Mouse (Mus musculus) neural tube, embryonic 11.5 days (tissue): Measurements from ENCODE around the gene Olfr920. TPM values are rescaled to one million over a fixed set of nuclear protein-coding genes. Genes with fewer than 3 reads are reported as not detected.

Experiments used
- ATAC-seq: fragments of 200-750 bp; cut with Nextera tagmentation; 2 replicates; pipeline ENCODE4 v1.8.0; 2017; ENCODE audit warnings: moderate number of reproducible peaks, mild to moderate bottlenecking, moderate TSS enrichment, moderate library complexity; ENCODE audit not compliant: insufficient read depth, low FRiP score, low TSS enrichment
- DNase-seq: peaks from one replicate; pipeline ENCODE4 v3.0.0-alpha.2; 2015; ENCODE audit warnings: low spot score
- H3K27ac ChIP-seq: fragments of 300-500 bp; sonication (generic); 2 replicates; pipeline ENCODE4 v1.5.1; 2014; ENCODE audit warnings: low read depth, mild to moderate bottlenecking, low read length
- H3K27me3 ChIP-seq: fragments of 300-500 bp; sonication (generic); 2 replicates; pipeline ENCODE4 v1.6.1; 2014; ENCODE audit warnings: mild to moderate bottlenecking, low read length, mixed read lengths; ENCODE audit not compliant: control insufficient read depth, insufficient read depth
- H3K36me3 ChIP-seq: fragments of 300-500 bp; sonication (generic); 2 replicates; pipeline ENCODE4 v1.6.1; 2014; ENCODE audit warnings: mild to moderate bottlenecking, low read length, moderate library complexity, mixed read lengths; ENCODE audit not compliant: control insufficient read depth, insufficient read depth
- H3K4me1 ChIP-seq: fragments of 300-500 bp; sonication (generic); 2 replicates; pipeline ENCODE4 v1.6.1; 2014; ENCODE audit warnings: low read length, mixed read lengths; ENCODE audit not compliant: control insufficient read depth, insufficient read depth
- H3K4me2 ChIP-seq: fragments of 300-500 bp; sonication (generic); 2 replicates; pipeline ENCODE4 v1.6.1; 2014; ENCODE audit warnings: low read depth, mild to moderate bottlenecking, moderate library complexity
- H3K4me3 ChIP-seq: fragments of 300-500 bp; sonication (generic); 2 replicates; pipeline ENCODE4 v1.5.1; 2014; ENCODE audit warnings: low read depth, low read length
- H3K9ac ChIP-seq: fragments of 300-500 bp; sonication (generic); 2 replicates; pipeline ENCODE4 v1.6.1; 2014; ENCODE audit warnings: mild to moderate bottlenecking, low read length
- H3K9me3 ChIP-seq: fragments of 300-500 bp; sonication (generic); 2 replicates; pipeline ENCODE4 v1.6.1; 2016; ENCODE audit warnings: low read length; ENCODE audit not compliant: control insufficient read depth
- WGBS: fragments of 180-500 bp; shearing (Covaris S2); extraction: QIAGEN DNeasy Blood & Tissue Kit; methylation state at CpG from one replicate; pipeline ENCODE4 v1.1.7; 2014; 5-methylcytosine and 5-hydroxymethylcytosine counted together
- polyA plus RNA-seq: library from polyadenylated mRNA; unstranded; fragments of >200 nt; fragmentation: Nextera tagmentation; extraction: Ambion mirVana; gene quantifications from 2 replicates; pipeline ENCODE4 v1.2.1, GENCODE M21; 2014

Gene Olfr920
- not detected in 2 replicates for polyA plus RNA-seq

GRCm38 (mm10) chr9:38751999-38752398, at the start of gene Olfr920:
TSS of gene Olfr920 (plus strand) at chr9:38752299.
- no peak for ATAC-seq
- Histone ChIP-seq H3K9me3 (no peaks in the 10 kb centered on the region), H3K4me2 (no peak within 1 kb of the TSS), H3K9ac (no peak within 1 kb of the TSS), H3K4me1 (no peaks in the 10 kb centered on the region), H3K27ac (no peak within 1 kb of the TSS), H3K36me3 (no peaks in the 10 kb centered on the region), H3K27me3 (no peaks in the 10 kb centered on the region), H3K4me3 (no peak within 1 kb of the TSS)
- 88% methylated on average over 1 of the region's 1 CpGs for WGBS
- no peak for DNase-seq

- no peak within 1 kb of the TSS for H3K27ac ChIP-seq
These were observed 34.0 kb upstream of the Olfr920 start, which contains the start of gene Vwa5a for GRCm38 (mm10) chr9:38718102-38718501. TSS of gene Vwa5a (plus strand) at chr9:38718268.

GRCm38 (mm10) chr9:38718927-38719441, 33.1 kb upstream of the Olfr920 start:
- no peaks in the 10 kb centered on the region for H3K27me3 ChIP-seq
- 3% methylated on average over 3 of the region's 3 CpGs for WGBS
- ATAC-seq, result peak; percentile 51
- H3K36me3 ChIP-seq, result no peaks in the 10 kb centered on the region
- H3K4me2 ChIP-seq, result peak overlapping the region; percentile 54
- H3K9ac ChIP-seq, result no peak overlapping the region
- peak overlapping the region; percentile 37 for H3K4me3 ChIP-seq
- H3K27ac ChIP-seq, result no peak overlapping the region
- H3K4me1 ChIP-seq, result no peaks in the 10 kb centered on the region
- no peaks in the 10 kb centered on the region for H3K9me3 ChIP-seq
- DNase-seq, result no peak

More at GRCm38 (mm10) chr9:38718102-38718501, 34.0 kb upstream of the Olfr920 start, which contains the start of gene Vwa5a:
- WGBS, result 9% methylated on average over 4 of the region's 4 CpGs
- DNase-seq (peak; percentile 23), ATAC-seq (0 out of 2 replicates have a peak, but pooled peaks have one; percentile 28)
- H3K4me2 ChIP-seq, result peak within 1 kb of the TSS; percentile 54
- H3K27me3 ChIP-seq, result no peaks in the 10 kb centered on the region
- no peaks in the 10 kb centered on the region for H3K9me3 ChIP-seq
- H3K36me3 ChIP-seq, result no peaks in the 10 kb centered on the region
- H3K9ac ChIP-seq, result peak within 1 kb of the TSS; percentile 23; the same call in 1 of the 2 replicates
- peak within 1 kb of the TSS; percentile 37 for H3K4me3 ChIP-seq
- H3K4me1 ChIP-seq, result no peaks in the 10 kb centered on the region

GRCm38 (mm10) chr9:38724044-38724443, 28.1 kb upstream of the Olfr920 start:
- H3K36me3 ChIP-seq, result no peaks in the 10 kb centered on the region
- no peak for ATAC-seq
- no peak for DNase-seq
- H3K9me3 ChIP-seq, result no peaks in the 10 kb centered on the region
- WGBS, result 100% methylated on average over 1 of the region's 1 CpGs
- H3K4me3 ChIP-seq, result no peak overlapping the region
- no peak overlapping the region for H3K27ac ChIP-seq
- no peak overlapping the region for H3K9ac ChIP-seq
- no peaks in the 10 kb centered on the region for H3K27me3 ChIP-seq
- no peak overlapping the region for H3K4me2 ChIP-seq
- H3K4me1 ChIP-seq, result no peaks in the 10 kb centered on the region

- Histone ChIP-seq H3K9me3 (no peaks in the 10 kb centered on the region), H3K4me3 (no peak overlapping the region), H3K4me1 (no peaks in the 10 kb centered on the region), H3K27me3 (no peaks in the 10 kb centered on the region), H3K4me2 (no peak overlapping the region), H3K27ac (no peak overlapping the region), H3K9ac (no peak overlapping the region), H3K36me3 (no peaks in the 10 kb centered on the region)
- DNase-seq, result no peak
- 79% methylated on average over 3 of the region's 3 CpGs for WGBS
- no peak for ATAC-seq
These were observed 23.9 kb upstream of the Olfr920 start for GRCm38 (mm10) chr9:38728218-38728617.

GRCm38 (mm10) chr9:38741408-38741807, 10.7 kb upstream of the Olfr920 start:
- no peak overlapping the region for H3K4me2 ChIP-seq
- no peak overlapping the region for H3K9ac ChIP-seq
- no peak overlapping the region for H3K27ac ChIP-seq
- ATAC-seq (no peak), DNase-seq (no peak)
- H3K4me1 ChIP-seq, result no peaks in the 10 kb centered on the region
- no peaks in the 10 kb centered on the region for H3K9me3 ChIP-seq
- no peaks in the 10 kb centered on the region for H3K36me3 ChIP-seq
- WGBS, result 84% methylated on average over 1 of the region's 1 CpGs
- H3K4me3 ChIP-seq, result no peak overlapping the region
- no peaks in the 10 kb centered on the region for H3K27me3 ChIP-seq

GRCm38 (mm10) chr9:38744619-38745315, 7.3 kb upstream of the Olfr920 start:
- H3K27ac ChIP-seq, result no peak overlapping the region
- no peaks in the 10 kb centered on the region for H3K4me1 ChIP-seq
- H3K36me3 ChIP-seq, result no peaks in the 10 kb centered on the region
- DNase-seq, result no peak
- H3K27me3 ChIP-seq, result no peaks in the 10 kb centered on the region
- ATAC-seq, result no peak
- no peak overlapping the region for H3K4me2 ChIP-seq
- H3K9ac ChIP-seq, result no peak overlapping the region
- no peak overlapping the region for H3K4me3 ChIP-seq
- no peaks in the 10 kb centered on the region for H3K9me3 ChIP-seq
- WGBS, result 92% methylated on average over 4 of the region's 4 CpGs

- Histone ChIP-seq H3K27me3 (no peaks in the 10 kb centered on the region), H3K36me3 (no peaks in the 10 kb centered on the region), H3K9me3 (no peaks in the 10 kb centered on the region), H3K4me1 (no peaks in the 10 kb centered on the region), H3K27ac (no peak within 1 kb of the TSS), H3K9ac (no peak within 1 kb of the TSS), H3K4me2 (no peak within 1 kb of the TSS), H3K4me3 (no peak within 1 kb of the TSS)
- ATAC-seq (no peak), DNase-seq (no peak)
These were observed 20.7 kb downstream of the Olfr920 start, which contains the start of gene Olfr921 for GRCm38 (mm10) chr9:38772768-38773167. TSS of gene Olfr921 (plus strand) at chr9:38773068.

- Histone ChIP-seq H3K4me1 (no peaks in the 10 kb centered on the region), H3K4me3 (no peak overlapping the region), H3K9ac (no peak overlapping the region), H3K9me3 (no peaks in the 10 kb centered on the region), H3K4me2 (no peak overlapping the region), H3K27me3 (no peaks in the 10 kb centered on the region), H3K27ac (no peak overlapping the region), H3K36me3 (no peaks in the 10 kb centered on the region)
- DNase-seq, result no peak
- ATAC-seq, result no peak
- 90% methylated on average over 2 of the region's 2 CpGs for WGBS
These were observed 40.6 kb downstream of the Olfr920 start for GRCm38 (mm10) chr9:38792689-38793088.
